Mouse (Mus musculus) C2C12 (cell line): ENCODE measurements around the gene Krtcap3.

Source experiments
- CTCF ChIP-seq: IDR thresholded peaks from one replicate; pipeline ENCODE4 v1.5.1; 2011; ENCODE audit not compliant: control insufficient read depth, insufficient read depth, insufficient read length
- MAX ChIP-seq: IDR thresholded peaks from one replicate; pipeline ENCODE4 v1.6.1; 2011; ENCODE audit warnings: mild to moderate bottlenecking, control low read depth
- MYOD1 ChIP-seq: IDR thresholded peaks from one replicate; pipeline ENCODE4 v1.6.1; 2011; ENCODE audit warnings: low read depth; ENCODE audit not compliant: control insufficient read depth, insufficient read length

- no peak for TF ChIP-seq CTCF
- TF ChIP-seq MAX, result no peak
- TF ChIP-seq MYOD1, result no peak
Observed at GRCm38 (mm10) chr5:31290521-31291360, 39.2 kb downstream of the Krtcap3 start, which contains the start of gene Ift172.
